Mouse (Mus musculus) retina, embryonic 14.5 days (tissue): ENCODE measurements around the gene Rtl10.
"Not testable (repeated sequence)": the region's sequence is repeated elsewhere in the genome, so short reads cannot be mapped to it uniquely, and the experiment has no call there.

Experiments used
- DNase-seq: peaks from one replicate; pipeline ENCODE4 v3.0.0-alpha.2; 2015; ENCODE audit warnings: low spot score

The Rtl10 gene

GRCm38 (mm10) chr16:18483839-18484238, 14.9 kb upstream of the Rtl10 start:
- DNase-seq = no peak

GRCm38 (mm10) chr16:18484386-18484785, 14.3 kb upstream of the Rtl10 start:
- DNase-seq = no peak

- DNase-seq = peak; percentile 53
Observed at GRCm38 (mm10) chr16:18484794-18485435, 13.8 kb upstream of the Rtl10 start.

- DNase-seq = no peak
Observed at GRCm38 (mm10) chr16:18486126-18486525, 12.6 kb upstream of the Rtl10 start.

GRCm38 (mm10) chr16:18490281-18490680, 8.4 kb upstream of the Rtl10 start:
- DNase-seq = no peak

- DNase-seq = no peak
Observed at GRCm38 (mm10) chr16:18490894-18491293, 7.8 kb upstream of the Rtl10 start.

- no peak for DNase-seq
Observed at GRCm38 (mm10) chr16:18497865-18498515, 711 bp upstream of the Rtl10 start.

- DNase-seq = no peak
Observed at GRCm38 (mm10) chr16:18498996-18499395, 295 bp downstream of the Rtl10 start.

GRCm38 (mm10) chr16:18501531-18501930, 2.8 kb downstream of the Rtl10 start:
- no peak for DNase-seq

- DNase-seq = no peak
Observed at GRCm38 (mm10) chr16:18503566-18504342, 5.1 kb downstream of the Rtl10 start.

GRCm38 (mm10) chr16:18506524-18507199, 8.0 kb downstream of the Rtl10 start:
- no peak for DNase-seq

- no peak for DNase-seq
Observed at GRCm38 (mm10) chr16:18507200-18507549, 8.5 kb downstream of the Rtl10 start.

- DNase-seq = no peak
Observed at GRCm38 (mm10) chr16:18511741-18512140, 13.0 kb downstream of the Rtl10 start.

- DNase-seq = no peak
Observed at GRCm38 (mm10) chr16:18513508-18513907, 14.8 kb downstream of the Rtl10 start.

- DNase-seq = peak; percentile 45
Observed at GRCm38 (mm10) chr16:18518091-18518490, 19.4 kb downstream of the Rtl10 start.

- no peak for DNase-seq
Observed at GRCm38 (mm10) chr16:18523563-18524245, 25.0 kb downstream of the Rtl10 start.

GRCm38 (mm10) chr16:18528656-18529055, 30.0 kb downstream of the Rtl10 start:
- DNase-seq = no peak

- not testable (repeated sequence) for DNase-seq
Observed at GRCm38 (mm10) chr16:18533061-18533460, 34.4 kb downstream of the Rtl10 start.

- DNase-seq = no peak
Observed at GRCm38 (mm10) chr16:18537407-18537990, 38.8 kb downstream of the Rtl10 start.

GRCm38 (mm10) chr16:18539281-18539680, 40.6 kb downstream of the Rtl10 start:
- no peak for DNase-seq

GRCm38 (mm10) chr16:18543151-18543829, 44.6 kb downstream of the Rtl10 start:
- no peak for DNase-seq
